Mouse (Mus musculus) liver, embryonic 13.5 days (tissue): ENCODE measurements around the gene Polr3b. TPM values are rescaled to one million over a fixed set of nuclear protein-coding genes. Genes with fewer than 3 reads are reported as not detected.

Source experiments
- ATAC-seq: fragments of 200-750 bp; cut with Nextera tagmentation; 2 replicates; pipeline ENCODE4 v1.8.0; 2017; ENCODE audit warnings: low read depth, mild to moderate bottlenecking, moderate number of reproducible peaks, moderate library complexity
- DNase-seq: peaks from one replicate; pipeline ENCODE4 v3.0.0; 2022
- H3K27ac ChIP-seq: fragments of 300-500 bp; sonication (generic); 2 replicates; pipeline ENCODE4 v1.5.1; 2015; ENCODE audit warnings: moderate library complexity, mild to moderate bottlenecking, inconsistent platforms
- H3K27me3 ChIP-seq: fragments of 300-500 bp; sonication (generic); 2 replicates; pipeline ENCODE4 v1.6.1; 2015; ENCODE audit warnings: mild to moderate bottlenecking, inconsistent platforms
- H3K36me3 ChIP-seq: fragments of 300-500 bp; sonication (generic); 2 replicates; pipeline ENCODE4 v1.6.1; 2015; ENCODE audit warnings: mild to moderate bottlenecking, inconsistent platforms
- H3K4me1 ChIP-seq: fragments of 300-500 bp; sonication (generic); replicated peaks from 2 replicates; pipeline ENCODE4 v1.6.1; 2015; ENCODE audit warnings: inconsistent platforms
- H3K4me2 ChIP-seq: fragments of 300-500 bp; sonication (generic); 2 replicates; pipeline ENCODE4 v1.6.1; 2015; ENCODE audit warnings: inconsistent platforms, mild to moderate bottlenecking, moderate library complexity
- H3K4me3 ChIP-seq: fragments of 300-500 bp; sonication (generic); replicated peaks from 2 replicates; pipeline ENCODE4 v1.5.1; 2015; ENCODE audit warnings: mild to moderate bottlenecking, inconsistent platforms
- H3K9ac ChIP-seq: fragments of 300-500 bp; sonication (generic); 2 replicates; pipeline ENCODE4 v1.6.1; 2015; ENCODE audit warnings: mild to moderate bottlenecking, inconsistent platforms
- H3K9me3 ChIP-seq: fragments of 300-500 bp; sonication (generic); replicated peaks from 2 replicates; pipeline ENCODE4 v1.6.1; 2016; ENCODE audit warnings: inconsistent platforms
- WGBS: fragments of 180-500 bp; shearing (Covaris S2); methylation state at CpG from one replicate; pipeline ENCODE4 v1.1.7; 2015; ENCODE audit not compliant: insufficient replicate concordance; 5-methylcytosine and 5-hydroxymethylcytosine counted together
- polyA plus RNA-seq: library from polyadenylated mRNA; unstranded; fragments of >200 nt; fragmentation: Nextera tagmentation; extraction: Ambion mirVana; gene quantifications from 2 replicates; pipeline ENCODE4 v1.2.1, GENCODE M21; 2015

The Polr3b gene
- polyA plus RNA-seq, 1 experiment from 2014 or later = 5.7 TPM

GRCm38 (mm10) chr10:84646506-84647102 is 24.5 kb downstream of the Polr3b start:
- Histone ChIP-seq H3K4me2 (no peak overlapping the region), H3K9me3 (no peaks in the 10 kb centered on the region), H3K36me3 (peaks cover 21% of the 10 kb centered on the region), H3K4me1 (peaks cover 12% of the 10 kb centered on the region), H3K27ac (no peak overlapping the region; the same call in 1 of the 2 replicates), H3K9ac (no peak overlapping the region), H3K27me3 (no peaks in the 10 kb centered on the region), H3K4me3 (no peak overlapping the region)
- DNase-seq (no peak), ATAC-seq (no peak)
- 72% methylated on average over 12 of the region's 12 CpGs for WGBS

GRCm38 (mm10) chr10:84647264-84647663 is 25.2 kb downstream of the Polr3b start:
- no peak overlapping the region for H3K9ac ChIP-seq
- no peak overlapping the region for H3K4me2 ChIP-seq
- no peak overlapping the region for H3K27ac ChIP-seq
- no peak overlapping the region for H3K4me3 ChIP-seq
- H3K36me3 ChIP-seq = peaks cover 21% of the 10 kb centered on the region
- no peaks in the 10 kb centered on the region for H3K9me3 ChIP-seq
- H3K27me3 ChIP-seq = no peaks in the 10 kb centered on the region
- no peak for DNase-seq
- 62% methylated on average over 5 of the region's 5 CpGs for WGBS
- ATAC-seq = no peak
- H3K4me1 ChIP-seq = peaks cover 12% of the 10 kb centered on the region

DNA sequence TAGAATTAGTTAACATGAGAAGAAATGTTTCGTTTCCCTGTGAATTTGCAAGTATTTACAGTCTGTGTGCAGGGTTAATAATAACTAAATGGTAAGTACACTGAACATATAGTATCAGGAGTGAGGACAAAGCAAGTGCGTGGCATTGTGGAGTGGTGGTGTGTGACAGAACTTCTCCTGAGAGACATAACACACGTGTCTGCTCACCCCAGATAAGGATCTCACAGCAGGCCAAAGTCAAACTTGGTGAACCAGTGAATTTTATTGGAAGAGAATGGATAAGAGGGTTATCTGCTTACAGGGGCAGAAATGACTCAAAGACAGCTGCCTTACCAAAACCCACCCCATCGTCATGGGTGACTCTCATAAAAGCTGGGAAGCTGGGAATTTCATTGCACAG is 26.8 kb downstream of the Polr3b start:
- ATAC-seq (no peak), DNase-seq (no peak)
- no peak overlapping the region for H3K4me3 ChIP-seq
- H3K9me3 ChIP-seq = no peaks in the 10 kb centered on the region
- no peak overlapping the region for H3K9ac ChIP-seq
- no peak overlapping the region for H3K4me2 ChIP-seq
- WGBS = 47% methylated on average over 4 of the region's 4 CpGs
- peaks cover 29% of the 10 kb centered on the region for H3K36me3 ChIP-seq
- H3K27ac ChIP-seq = no peak overlapping the region
- no peaks in the 10 kb centered on the region for H3K27me3 ChIP-seq
- peaks cover 12% of the 10 kb centered on the region for H3K4me1 ChIP-seq

DNA sequence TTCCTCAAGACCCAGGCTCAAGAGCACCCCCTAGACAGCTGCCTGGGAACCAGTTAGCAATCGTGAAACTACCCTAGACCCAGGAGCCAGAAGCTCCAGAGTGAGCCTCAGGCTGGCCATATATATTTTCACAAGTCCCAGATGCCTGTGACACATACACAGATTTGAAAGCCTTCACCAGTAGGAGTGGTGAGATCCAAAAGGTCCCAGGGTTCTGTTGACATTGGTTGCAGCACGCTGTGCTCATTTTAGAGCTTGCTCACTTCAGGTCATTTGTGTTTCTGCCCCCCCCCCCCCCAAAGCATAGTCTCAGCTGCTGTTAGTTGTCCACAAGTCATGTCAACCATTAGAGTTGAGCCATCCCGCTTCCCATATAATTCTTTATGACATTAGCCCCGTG is 31.9 kb downstream of the Polr3b start:
- no peak overlapping the region for H3K9ac ChIP-seq
- no peaks in the 10 kb centered on the region for H3K9me3 ChIP-seq
- no peak for DNase-seq
- no peak overlapping the region for H3K4me2 ChIP-seq
- H3K36me3 ChIP-seq = peaks cover 21% of the 10 kb centered on the region
- H3K4me1 ChIP-seq = peaks cover 6% of the 10 kb centered on the region
- no peaks in the 10 kb centered on the region for H3K27me3 ChIP-seq
- 68% methylated on average over 4 of the region's 4 CpGs for WGBS
- H3K4me3 ChIP-seq = no peak overlapping the region
- no peak overlapping the region for H3K27ac ChIP-seq
- no peak for ATAC-seq

DNA sequence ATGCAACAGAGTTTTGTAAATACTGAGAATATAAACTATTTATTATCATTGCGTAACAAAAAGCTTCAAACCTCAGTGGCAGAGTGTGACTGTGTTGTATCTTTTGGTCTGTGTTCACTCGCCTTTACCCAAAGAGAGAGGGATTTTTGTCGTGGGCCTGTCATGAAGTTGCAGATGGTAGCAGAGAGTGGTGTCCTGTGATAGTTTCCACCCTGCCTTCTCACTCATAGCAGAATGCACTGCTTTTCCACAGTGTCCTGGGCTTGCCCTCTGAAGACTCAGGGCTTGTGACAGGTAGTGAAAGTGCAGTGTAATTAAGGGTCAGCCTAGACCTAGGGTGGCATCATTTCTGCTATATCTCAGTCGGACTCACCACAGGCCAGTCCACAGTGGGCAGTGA is 32.6 kb downstream of the Polr3b start:
- DNase-seq (no peak), ATAC-seq (no peak)
- Histone ChIP-seq H3K9me3 (no peaks in the 10 kb centered on the region), H3K9ac (no peak overlapping the region), H3K36me3 (peaks cover 16% of the 10 kb centered on the region), H3K4me2 (no peak overlapping the region), H3K4me1 (0 out of 2 replicates have a peak, but pooled peaks cover 3% of the 10 kb centered on the region), H3K27me3 (no peaks in the 10 kb centered on the region), H3K27ac (no peak overlapping the region), H3K4me3 (no peak overlapping the region)
- WGBS = 71% methylated on average over 4 of the region's 4 CpGs

DNA sequence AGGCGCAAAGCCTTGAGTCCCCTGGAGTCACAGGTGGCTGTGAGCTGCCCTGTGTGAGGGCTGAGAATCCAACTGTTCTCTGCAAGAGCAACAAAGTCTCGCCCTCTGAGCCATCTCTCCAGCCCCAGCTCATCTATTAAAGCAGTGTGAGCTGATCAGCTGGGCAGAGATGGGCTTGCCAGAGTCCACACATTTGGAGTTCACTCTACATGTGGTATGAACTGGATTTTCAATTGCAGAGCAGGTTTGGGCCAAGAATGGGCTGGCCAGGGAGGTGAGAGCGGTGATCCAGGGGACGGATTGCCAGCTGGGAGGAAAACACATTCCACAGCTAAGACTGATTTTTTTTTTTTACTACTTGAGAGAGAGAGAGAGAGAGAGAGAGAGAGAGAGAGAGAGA is 34.5 kb downstream of the Polr3b start:
- DNase-seq (no peak), ATAC-seq (no peak)
- H3K4me3 ChIP-seq = no peak overlapping the region
- peaks cover 29% of the 10 kb centered on the region for H3K36me3 ChIP-seq
- no peak overlapping the region for H3K9ac ChIP-seq
- WGBS = 87% methylated on average over 4 of the region's 4 CpGs
- no peak overlapping the region for H3K27ac ChIP-seq
- no peaks in the 10 kb centered on the region for H3K27me3 ChIP-seq
- H3K9me3 ChIP-seq = no peaks in the 10 kb centered on the region
- H3K4me1 ChIP-seq = no peaks in the 10 kb centered on the region
- H3K4me2 ChIP-seq = no peak overlapping the region

DNA sequence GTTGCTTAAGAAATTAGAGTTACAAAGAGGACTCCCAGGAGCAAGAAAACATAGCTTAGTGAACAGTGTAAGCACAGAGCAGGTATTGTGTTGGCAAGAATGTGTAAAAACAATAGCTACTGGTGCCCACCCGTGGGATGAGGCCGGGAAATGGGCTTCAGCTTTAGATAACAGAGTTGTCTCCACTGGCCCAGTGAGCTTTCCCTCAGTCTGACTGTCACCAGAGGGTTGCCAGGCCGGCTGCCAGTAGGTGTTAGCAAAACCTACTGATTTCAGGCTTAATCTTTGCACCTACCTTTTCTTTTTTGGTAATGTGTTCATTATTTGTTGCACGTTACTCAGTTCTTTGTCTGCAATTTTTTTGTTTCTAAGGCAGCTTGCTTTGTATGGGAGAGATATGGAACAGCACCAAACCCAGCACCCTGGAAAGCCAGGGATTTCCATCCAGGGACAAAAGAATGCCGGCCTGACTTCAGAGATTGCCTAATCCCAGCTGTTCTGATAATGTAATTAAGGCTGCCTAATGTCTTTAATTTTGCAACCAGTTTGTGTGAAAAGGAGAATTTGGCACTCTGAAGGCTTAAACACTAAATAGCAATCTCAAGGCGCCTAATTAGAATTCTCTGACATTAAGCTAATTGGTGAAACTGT is 35.5 kb downstream of the Polr3b start:
- Histone ChIP-seq H3K36me3 (peaks cover 34% of the 10 kb centered on the region), H3K4me1 (no peaks in the 10 kb centered on the region), H3K9ac (no peak overlapping the region), H3K4me2 (no peak overlapping the region), H3K27ac (no peak overlapping the region), H3K4me3 (no peak overlapping the region), H3K9me3 (no peaks in the 10 kb centered on the region), H3K27me3 (no peaks in the 10 kb centered on the region)
- no peak for ATAC-seq
- no peak for DNase-seq
- 51% methylated on average over 6 of the region's 6 CpGs for WGBS

DNA sequence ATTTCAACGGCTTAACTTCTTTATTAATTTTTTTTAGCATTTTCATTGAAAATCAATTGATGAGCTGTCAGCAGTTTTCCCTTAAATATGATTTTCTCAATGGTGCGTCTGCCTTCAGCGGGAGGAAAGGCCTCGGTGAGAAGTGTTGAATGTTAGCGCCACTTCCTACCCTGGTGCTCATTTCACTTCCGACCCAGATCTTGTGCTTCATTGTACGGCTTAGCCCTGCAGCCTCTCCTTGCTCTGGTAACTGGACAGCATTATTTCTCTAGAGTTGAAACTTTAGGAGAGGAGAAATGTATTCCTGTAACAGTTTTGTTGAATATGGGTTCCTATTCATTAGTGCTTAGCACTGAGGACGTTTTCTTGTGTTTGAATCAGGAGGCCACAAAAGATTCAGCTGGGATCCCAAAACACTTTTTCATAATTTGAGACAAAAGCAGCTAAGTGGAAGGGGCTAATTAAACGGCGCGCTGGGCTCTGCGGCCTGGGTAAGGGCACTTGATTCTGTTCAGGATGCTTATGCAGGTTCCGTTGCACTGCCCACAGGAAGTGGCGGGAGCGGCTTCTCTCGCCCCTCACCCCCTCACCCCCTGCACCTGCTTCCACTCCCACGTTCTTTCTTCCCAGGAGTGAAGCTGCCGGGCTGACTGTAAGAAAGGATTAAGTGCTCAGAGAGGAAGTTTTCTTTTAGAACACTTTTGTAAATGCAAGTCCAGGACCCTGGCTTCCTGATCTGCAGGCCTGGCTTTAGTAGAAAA is 36.2 kb downstream of the Polr3b start:
- no peak for ATAC-seq
- H3K4me3 ChIP-seq = no peak overlapping the region
- H3K4me2 ChIP-seq = no peak overlapping the region
- 46% methylated on average over 18 of the region's 18 CpGs for WGBS
- H3K9me3 ChIP-seq = no peaks in the 10 kb centered on the region
- H3K27me3 ChIP-seq = no peaks in the 10 kb centered on the region
- DNase-seq = no peak
- no peak overlapping the region for H3K27ac ChIP-seq
- no peak overlapping the region for H3K9ac ChIP-seq
- H3K36me3 ChIP-seq = peaks cover 26% of the 10 kb centered on the region
- H3K4me1 ChIP-seq = no peaks in the 10 kb centered on the region

GRCm38 (mm10) chr10:84659281-84659680 is 37.2 kb downstream of the Polr3b start:
- Histone ChIP-seq H3K4me1 (no peaks in the 10 kb centered on the region), H3K4me3 (no peak overlapping the region), H3K4me2 (no peak overlapping the region), H3K36me3 (peaks cover 34% of the 10 kb centered on the region), H3K27me3 (no peaks in the 10 kb centered on the region), H3K27ac (no peak overlapping the region), H3K9me3 (no peaks in the 10 kb centered on the region), H3K9ac (no peak overlapping the region)
- DNase-seq = no peak
- ATAC-seq = no peak
- 80% methylated on average over 3 of the region's 3 CpGs for WGBS

DNA sequence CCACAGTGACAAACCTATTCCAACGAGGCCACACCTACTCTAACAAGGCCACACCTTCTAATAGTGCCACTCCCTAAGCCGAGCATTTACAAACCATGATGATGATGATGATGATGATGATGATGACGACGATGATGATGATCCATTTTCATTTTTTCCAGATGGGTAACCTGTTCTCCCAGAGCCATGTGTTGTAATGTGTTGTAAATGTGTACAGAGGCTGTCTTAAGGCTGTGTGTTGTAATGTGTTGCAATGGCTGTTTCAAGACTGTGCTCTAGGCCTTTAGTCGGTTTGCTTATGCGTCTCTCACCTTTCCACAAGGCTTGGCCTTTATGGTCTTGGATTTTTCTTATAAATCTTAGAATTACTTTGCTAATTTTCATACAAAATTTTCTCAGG is 40.0 kb downstream of the Polr3b start:
- WGBS = 78% methylated on average over 6 of the region's 6 CpGs
- H3K27ac ChIP-seq = no peak overlapping the region
- no peaks in the 10 kb centered on the region for H3K27me3 ChIP-seq
- DNase-seq (no peak), ATAC-seq (no peak)
- no peak overlapping the region for H3K4me2 ChIP-seq
- H3K4me3 ChIP-seq = no peak overlapping the region
- no peak overlapping the region for H3K9ac ChIP-seq
- H3K4me1 ChIP-seq = no peaks in the 10 kb centered on the region
- H3K36me3 ChIP-seq = peaks cover 35% of the 10 kb centered on the region
- no peaks in the 10 kb centered on the region for H3K9me3 ChIP-seq

GRCm38 (mm10) chr10:84665713-84666260 is 43.7 kb downstream of the Polr3b start:
- Histone ChIP-seq H3K27ac (no peak overlapping the region), H3K4me2 (no peak overlapping the region), H3K4me1 (no peaks in the 10 kb centered on the region), H3K27me3 (no peaks in the 10 kb centered on the region), H3K36me3 (peaks cover 35% of the 10 kb centered on the region), H3K9me3 (no peaks in the 10 kb centered on the region), H3K4me3 (no peak overlapping the region), H3K9ac (no peak overlapping the region)
- DNase-seq (no peak), ATAC-seq (no peak)
- WGBS = 59% methylated on average over 3 of the region's 3 CpGs
